In the genomic region with DNA sequence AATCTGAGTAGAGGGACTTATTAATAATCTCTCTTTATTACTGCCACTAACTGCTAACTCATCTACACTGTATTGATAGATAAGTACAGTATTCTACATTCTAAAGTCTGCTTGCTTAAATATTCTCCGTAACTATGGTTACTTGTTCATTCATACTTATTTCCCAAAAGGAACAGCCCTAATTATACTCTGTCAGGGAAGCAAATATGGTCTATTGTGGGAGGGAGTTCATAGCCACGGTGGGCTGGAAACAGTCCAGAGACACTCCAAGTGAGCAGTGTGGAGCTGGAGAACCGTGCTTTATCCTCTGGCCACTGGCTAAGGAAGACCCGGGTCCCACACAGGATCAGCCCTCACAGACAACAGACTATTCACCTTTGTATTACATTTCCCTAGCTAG, we compare ENCODE assay signal across 13 mouse cellular contexts. TPM values are rescaled to one million over a fixed set of nuclear protein-coding genes. Genes with fewer than 3 reads are reported as not detected.
DNase-seq lines count a peak whose midpoint lies in the region; ATAC-seq lines count a peak whose summit lies in the region.
"Had no signal": no experiment of that assay in that cellular context is flagged by ENCODE, and none has a peak within 500 bp of the region (broad histone marks: within the 10 kb centered on the region; RNA-seq: fewer than 3 reads in every experiment).

No protein-coding gene starts in this region.

- ATAC-seq in hindbrain, embryonic 15.5 days (ENCODE audit: low FRiP score, low read depth) = peak; percentile 65; the same call in 1 of the 2 replicates
- no peak for ATAC-seq in hindbrain, embryonic 11.5 days (ENCODE audit: low FRiP score)
- no peak for ATAC-seq in midbrain, embryonic 14.5 days (ENCODE audit: low FRiP score, low TSS enrichment)
- ATAC-seq in forebrain, embryonic 16.5 days = peak; percentile 76
- ATAC-seq in megakaryocyte, adult 5-6 weeks (ENCODE audit: poor library complexity, severe bottlenecking) = peak; percentile 7

- no peak overlapping the region for H3K4me2 ChIP-seq in hindbrain, embryonic 15.5 days
- no peak overlapping the region for H3K4me2 ChIP-seq in hindbrain, embryonic 11.5 days (replicated peaks; ENCODE audit: low read depth, low read length)
- no peak overlapping the region for H3K4me2 ChIP-seq in midbrain, embryonic 14.5 days (ENCODE audit: low read length)
- H3K4me2 ChIP-seq in forebrain, embryonic 16.5 days (ENCODE audit: low read length) = peak overlapping the region; percentile 3; the same call in 1 of the 2 replicates
- H3K4me2 ChIP-seq: liver, embryonic 12.5 days; midbrain, embryonic 12.5 days had no signal

- no peaks in the 10 kb centered on the region for H3K9me3 ChIP-seq in hindbrain, embryonic 15.5 days
- no peaks in the 10 kb centered on the region for H3K9me3 ChIP-seq in hindbrain, embryonic 11.5 days (ENCODE audit: control insufficient read depth, low read length)
- no peaks in the 10 kb centered on the region for H3K9me3 ChIP-seq in midbrain, embryonic 14.5 days (ENCODE audit: control insufficient read depth, low read length)
- H3K9me3 ChIP-seq in midbrain, embryonic 10.5 days (replicated peaks) = no peaks in the 10 kb centered on the region
- H3K9me3 ChIP-seq in forebrain, embryonic 16.5 days (ENCODE audit: control insufficient read depth, low read length) = no peaks in the 10 kb centered on the region
- H3K9me3 ChIP-seq: liver, embryonic 12.5 days; midbrain, embryonic 12.5 days had no signal

- no peaks in the 10 kb centered on the region for H3K27me3 ChIP-seq in hindbrain, embryonic 15.5 days
- H3K27me3 ChIP-seq in hindbrain, embryonic 11.5 days (ENCODE audit: control insufficient read depth, insufficient read depth, low read length) = no peaks in the 10 kb centered on the region
- H3K27me3 ChIP-seq in midbrain, embryonic 14.5 days (ENCODE audit: control insufficient read depth, insufficient read depth, low read length) = no peaks in the 10 kb centered on the region
- no peaks in the 10 kb centered on the region for H3K27me3 ChIP-seq in midbrain, embryonic 10.5 days (ENCODE audit: low read depth, poor library complexity, severe bottlenecking)
- no peaks in the 10 kb centered on the region for H3K27me3 ChIP-seq in forebrain, embryonic 16.5 days (replicated peaks; ENCODE audit: control insufficient read depth, insufficient read depth, low read length)
- H3K27me3 ChIP-seq: liver, embryonic 12.5 days; midbrain, embryonic 12.5 days had no signal

- DNase-seq in hindbrain, embryonic 11.5 days (ENCODE audit: low spot score) = no peak
- DNase-seq in midbrain, embryonic 14.5 days = peak; percentile 20
- DNase-seq in midbrain, embryonic 10.5 days (ENCODE audit: low spot score) = no peak
- no peak for DNase-seq in frontal cortex, postnatal 14 days (ENCODE audit: low spot score in 2 of 2)
- no peak for DNase-seq in testis, postnatal 10 days (ENCODE audit: low spot score)
- DNase-seq: cerebellum, adult 11 months; gastrocnemius, postnatal 10 days; heart, postnatal 4 days had no signal

- no peak overlapping the region for H3K9ac ChIP-seq in hindbrain, embryonic 15.5 days
- no peak overlapping the region for H3K9ac ChIP-seq in hindbrain, embryonic 11.5 days (ENCODE audit: low read depth, low read length)
- no peak overlapping the region for H3K9ac ChIP-seq in midbrain, embryonic 14.5 days (replicated peaks; ENCODE audit: low read length)
- no peak overlapping the region for H3K9ac ChIP-seq in forebrain, embryonic 16.5 days (replicated peaks; ENCODE audit: low read depth, low read length)
- H3K9ac ChIP-seq: liver, embryonic 12.5 days; midbrain, embryonic 12.5 days had no signal

- H3K4me3 ChIP-seq in hindbrain, embryonic 15.5 days = no peak overlapping the region
- H3K4me3 ChIP-seq in hindbrain, embryonic 11.5 days (ENCODE audit: low read depth, low read length) = no peak overlapping the region
- no peak overlapping the region for H3K4me3 ChIP-seq in midbrain, embryonic 14.5 days (replicated peaks; ENCODE audit: low read depth, low read length)
- H3K4me3 ChIP-seq in midbrain, embryonic 10.5 days = no peak overlapping the region
- H3K4me3 ChIP-seq in forebrain, embryonic 16.5 days (replicated peaks; ENCODE audit: low read length) = no peak overlapping the region
- H3K4me3 ChIP-seq: liver, embryonic 12.5 days; midbrain, embryonic 12.5 days had no signal

- H3K4me1 ChIP-seq in hindbrain, embryonic 15.5 days (replicated peaks) = peaks cover 14% of the 10 kb centered on the region
- no peaks in the 10 kb centered on the region for H3K4me1 ChIP-seq in hindbrain, embryonic 11.5 days (replicated peaks; ENCODE audit: control insufficient read depth, insufficient read depth, low read length)
- H3K4me1 ChIP-seq in midbrain, embryonic 14.5 days (ENCODE audit: control insufficient read depth, insufficient read depth, low read length) = no peaks in the 10 kb centered on the region; the same call in 1 of the 2 replicates
- H3K4me1 ChIP-seq in midbrain, embryonic 10.5 days = no peaks in the 10 kb centered on the region
- peaks cover 15% of the 10 kb centered on the region for H3K4me1 ChIP-seq in forebrain, embryonic 16.5 days (replicated peaks; ENCODE audit: control insufficient read depth, insufficient read depth, low read length)
- H3K4me1 ChIP-seq: midbrain, embryonic 12.5 days had no signal

- H3K27ac ChIP-seq in hindbrain, embryonic 15.5 days (replicated peaks) = peak overlapping the region; percentile 17; the same call in 1 of the 2 replicates
- H3K27ac ChIP-seq in hindbrain, embryonic 11.5 days (ENCODE audit: low read depth, low read length) = no peak overlapping the region
- H3K27ac ChIP-seq in midbrain, embryonic 14.5 days (replicated peaks; ENCODE audit: low read depth, low read length) = no peak overlapping the region; the same call in 1 of the 2 replicates
- no peak overlapping the region for H3K27ac ChIP-seq in midbrain, embryonic 10.5 days (replicated peaks)
- H3K27ac ChIP-seq in forebrain, embryonic 16.5 days (ENCODE audit: low read length) = 0 out of 2 replicates have a peak overlapping the region, but pooled peaks have one; percentile 8
- H3K27ac ChIP-seq: midbrain, embryonic 12.5 days had no signal

- H3K36me3 ChIP-seq in hindbrain, embryonic 15.5 days = peaks cover 38% of the 10 kb centered on the region; the same call in 1 of the 2 replicates
- 0 out of 2 replicates have a peak, but pooled peaks cover 4% of the 10 kb centered on the region for H3K36me3 ChIP-seq in hindbrain, embryonic 11.5 days (ENCODE audit: control insufficient read depth, insufficient read depth, low read length)
- H3K36me3 ChIP-seq in midbrain, embryonic 14.5 days (ENCODE audit: control insufficient read depth, insufficient read depth, low read length) = peaks cover 51% of the 10 kb centered on the region
- peaks cover 24% of the 10 kb centered on the region for H3K36me3 ChIP-seq in midbrain, embryonic 10.5 days
- peaks cover 2% of the 10 kb centered on the region; the same call in 1 of the 2 replicates for H3K36me3 ChIP-seq in forebrain, embryonic 16.5 days (ENCODE audit: control insufficient read depth, insufficient read depth)

- 37% methylated on average over 4 of the region's 4 CpGs for WGBS in hindbrain, embryonic 15.5 days
- 91% methylated on average over 4 of the region's 4 CpGs for WGBS in hindbrain, embryonic 11.5 days
- WGBS in midbrain, embryonic 14.5 days = 61% methylated on average over 4 of the region's 4 CpGs
- 88% methylated on average over 4 of the region's 4 CpGs for WGBS in midbrain, embryonic 10.5 days
- WGBS in forebrain, embryonic 16.5 days = 15% methylated on average over 4 of the region's 4 CpGs

RNA-seq across cellular contexts. Expression of a gene that starts 38.9 kb away (rescaled TPM):
- polyA plus RNA-seq in hindbrain, embryonic 15.5 days (2015; fragmentation: Nextera tagmentation; extraction: Ambion mirVana) = 0.09 and 0.12 TPM in 2 replicates
- polyA plus RNA-seq in hindbrain, embryonic 11.5 days (2014; fragmentation: Nextera tagmentation; extraction: Ambion mirVana) = 0.18 and 0.29 TPM in 2 replicates
- 0.38 TPM in 1 of 2 replicates, not detected in the other for polyA plus RNA-seq in midbrain, embryonic 14.5 days (2014; fragmentation: Nextera tagmentation; extraction: Ambion mirVana)
- 0.26 TPM in 1 of 2 replicates, not detected in the other for polyA plus RNA-seq in midbrain, embryonic 10.5 days (2016; fragmentation: Nextera tagmentation; extraction: Ambion mirVana)
- not detected in 2 replicates for polyA plus RNA-seq in forebrain, embryonic 16.5 days (2015; fragmentation: Nextera tagmentation; extraction: Ambion mirVana)
- total RNA-seq in megakaryocyte, adult 5-6 weeks (2015) = 33.2 and 35.8 TPM in 2 replicates
- total RNA-seq in megakaryocyte, adult 5-6 weeks (2017) = 5.9 and 12.3 TPM in 2 replicates

Comparison
In these comparisons a context has a peak if more than half of its experiments do, and no peak if none do; other contexts are left out.
1. ATAC-seq: peak in hindbrain, embryonic 15.5 days (single experiment), forebrain, embryonic 16.5 days (single experiment) and megakaryocyte, adult 5-6 weeks (single experiment); none in hindbrain, embryonic 11.5 days (single experiment) and midbrain, embryonic 14.5 days (single experiment).
2. H3K27ac ChIP-seq: peak in hindbrain, embryonic 15.5 days (single experiment) and forebrain, embryonic 16.5 days (single experiment); none in hindbrain, embryonic 11.5 days (single experiment), midbrain, embryonic 14.5 days (single experiment) and midbrain, embryonic 10.5 days (single experiment).